Mouse (Mus musculus) cerebellum, adult (tissue): Measurements from ENCODE around the gene Dhx16.

Source experiments
- ATAC-seq: cut with Nextera tagmentation; 2 replicates; pipeline ENCODE4 v1.9.2; 2017; ENCODE audit warnings: mild to moderate bottlenecking, moderate library complexity, mixed read lengths; ENCODE audit not compliant: insufficient number of reproducible peaks, low FRiP score, low TSS enrichment

Gene Dhx16

GRCm38 (mm10) chr17:35887725-35888124 lies 8.1 kb downstream of the Dhx16 start:
- ATAC-seq = no peak

- peak; percentile 87 for ATAC-seq
These were observed 17.4 kb downstream of the Dhx16 start, which contains the start of gene 2310061I04Rik for GRCm38 (mm10) chr17:35896781-35897643. 2310061I04Rik (minus strand) TSS chr17:35897431.

DNA sequence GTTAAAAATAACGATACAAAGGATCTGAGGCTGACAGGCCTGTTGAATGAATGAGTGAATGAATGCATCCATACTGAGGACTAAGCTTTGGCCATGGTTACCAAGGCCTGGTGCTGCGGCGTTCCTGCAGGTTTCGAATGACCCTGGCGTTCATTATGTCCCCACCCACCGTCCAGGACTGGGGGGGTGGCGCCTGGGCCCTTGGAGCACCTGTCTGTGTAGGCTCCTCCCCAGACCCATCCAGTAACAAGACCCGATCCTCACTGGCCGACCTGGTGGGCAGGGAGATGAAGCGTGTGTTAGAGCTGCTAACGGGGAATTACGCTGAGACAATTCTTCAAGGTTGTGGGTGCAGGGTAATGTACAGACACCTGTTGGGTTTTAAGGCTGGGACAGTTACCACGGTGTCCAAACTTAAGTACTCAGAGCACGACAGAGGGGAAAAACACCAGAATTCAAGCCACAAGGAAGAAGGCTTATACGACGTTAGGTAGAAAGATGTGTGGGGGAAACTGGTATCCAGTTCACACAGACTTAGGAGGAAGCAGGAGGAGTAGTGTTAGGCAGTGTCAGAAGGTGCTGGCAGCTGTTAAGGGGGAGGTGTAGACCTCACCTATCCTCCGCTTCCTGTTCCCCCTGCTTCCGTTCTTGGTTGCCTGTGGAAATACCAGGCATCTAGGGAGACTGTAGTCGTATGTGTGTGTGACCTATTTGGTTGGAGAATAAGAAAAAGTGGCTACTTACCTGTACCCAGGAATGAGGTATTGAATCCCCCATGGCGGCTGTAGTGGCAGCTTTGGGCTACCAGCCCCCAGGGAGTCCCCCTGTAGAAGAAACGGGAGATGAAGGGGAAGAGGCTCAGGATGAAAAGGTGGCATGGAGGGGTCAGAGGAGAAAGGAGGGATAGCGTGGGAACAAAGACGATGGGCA lies 18.3 kb downstream of the Dhx16 start:
- ATAC-seq = peak; percentile 27

GRCm38 (mm10) chr17:35900636-35901035 lies 21.0 kb downstream of the Dhx16 start:
- no peak for ATAC-seq

- no peak for ATAC-seq
These were observed 23.8 kb downstream of the Dhx16 start for GRCm38 (mm10) chr17:35903343-35903991.

DNA sequence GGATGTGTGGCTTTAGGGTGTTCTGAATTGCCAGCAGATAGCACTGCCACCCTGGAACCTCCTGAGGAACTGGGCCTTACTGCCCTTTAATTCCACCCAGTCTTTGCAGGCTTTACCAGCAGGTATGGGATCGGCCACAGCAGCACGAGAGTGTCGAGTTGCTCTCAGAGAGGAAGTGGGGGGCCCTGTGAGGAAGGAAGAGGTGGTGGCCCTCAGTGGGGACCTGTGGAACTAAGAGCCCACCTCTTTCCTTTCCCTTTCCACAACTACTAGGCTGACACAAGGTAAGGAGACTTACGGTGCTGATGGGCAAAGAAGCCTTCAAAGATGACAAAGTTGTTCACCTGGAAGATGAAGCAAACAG lies 24.4 kb downstream of the Dhx16 start:
- ATAC-seq = no peak

DNA sequence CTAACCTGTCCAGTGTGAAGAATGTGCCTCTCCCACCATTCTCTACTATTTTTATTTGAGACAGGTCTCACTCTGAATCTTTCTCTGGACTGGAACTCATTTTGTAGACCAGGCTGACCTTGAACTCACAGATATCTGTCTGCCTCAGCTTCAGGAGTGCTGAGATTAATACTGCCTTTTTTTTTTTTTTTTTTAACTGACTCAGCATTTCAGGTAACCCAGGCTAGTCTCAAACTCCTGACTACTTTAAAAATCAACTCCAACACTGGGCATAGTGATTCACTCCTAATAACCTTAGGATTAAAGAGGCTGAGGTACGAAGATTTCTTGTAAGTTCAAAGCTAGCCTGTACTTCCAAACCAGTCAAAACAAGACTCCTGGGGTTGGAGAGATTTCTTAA lies 26.0 kb downstream of the Dhx16 start:
- no peak for ATAC-seq

- ATAC-seq = no peak
These were observed 28.0 kb downstream of the Dhx16 start for GRCm38 (mm10) chr17:35907609-35908008.

GRCm38 (mm10) chr17:35909186-35909918 lies 29.7 kb downstream of the Dhx16 start:
- ATAC-seq = 0 out of 2 replicates have a peak, but pooled peaks have one; percentile 4

DNA sequence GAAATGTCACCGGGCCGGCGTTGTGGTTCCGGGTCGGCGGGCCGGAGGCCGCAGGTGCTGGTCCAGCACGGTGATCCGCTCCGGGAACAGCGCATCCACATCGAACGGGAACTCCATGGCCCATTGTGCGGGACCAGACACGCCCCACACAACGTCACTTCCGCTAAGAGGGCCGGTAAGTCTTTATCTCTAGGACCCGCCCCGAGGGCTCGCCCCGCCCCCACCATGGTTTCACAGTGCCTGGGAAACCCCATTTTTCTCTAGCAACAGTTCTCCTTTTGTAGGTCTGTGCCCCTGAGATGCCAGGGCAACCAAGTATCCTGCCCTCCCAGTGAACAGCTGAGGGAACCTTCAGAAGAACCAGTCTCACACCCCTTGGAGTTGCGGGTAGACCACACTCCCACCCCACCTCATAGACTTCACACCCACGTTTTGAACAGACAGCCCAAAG lies 30.3 kb downstream of the Dhx16 start, which contains the start of gene Atat1:
Gene Atat1 (minus strand): TSS at position 157 of the 451 bp plus-strand sequence.
- peak; percentile 83 for ATAC-seq

DNA sequence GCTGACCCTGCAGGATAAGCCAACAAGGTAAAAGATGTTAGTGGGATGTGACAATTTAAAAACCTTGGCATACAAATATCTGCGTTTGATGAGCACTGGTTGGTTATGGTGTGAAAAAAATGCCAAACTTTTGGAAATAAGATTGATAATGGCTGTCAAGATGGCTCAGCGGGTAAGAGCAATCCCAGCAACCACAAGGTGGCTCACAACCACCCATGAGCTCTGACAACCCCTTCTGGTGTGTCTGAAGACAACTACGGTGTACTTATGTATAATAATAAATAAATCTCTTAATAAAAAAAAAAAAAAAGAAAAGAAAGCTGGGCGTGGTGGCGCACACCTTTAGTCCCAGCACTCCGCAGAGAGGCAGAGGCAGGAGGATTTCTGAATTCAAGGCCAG lies 35.4 kb downstream of the Dhx16 start:
- no peak for ATAC-seq

GRCm38 (mm10) chr17:35915538-35916296 lies 36.1 kb downstream of the Dhx16 start:
- peak; percentile 2; the same call in 1 of the 2 replicates for ATAC-seq

- peak; percentile 85 for ATAC-seq
These were observed 36.9 kb downstream of the Dhx16 start, which contains the start of the genes Mrps18b and Ppp1r10 for GRCm38 (mm10) chr17:35916297-35917142. Mrps18b (minus strand) TSS chr17:35916389. Ppp1r10 (plus strand) TSS chr17:35916434.

DNA sequence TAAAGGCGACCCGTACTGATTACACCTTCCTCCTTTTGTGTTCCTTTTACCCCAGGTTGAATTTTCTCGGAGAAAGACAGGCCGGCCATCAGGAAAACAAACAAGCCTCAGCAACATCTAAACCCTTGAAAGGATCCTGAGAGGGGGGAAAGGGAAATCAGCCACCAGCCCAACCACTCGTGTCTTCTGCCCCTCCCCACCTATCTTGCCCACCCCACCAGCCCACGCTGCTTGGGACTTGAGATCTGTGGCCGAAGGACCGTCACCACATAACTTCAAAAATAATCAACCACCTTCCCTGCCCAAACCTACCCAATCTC lies 37.5 kb downstream of the Dhx16 start:
- ATAC-seq = no peak

- ATAC-seq = no peak
These were observed 38.0 kb downstream of the Dhx16 start for GRCm38 (mm10) chr17:35917463-35918251.

- no peak for ATAC-seq
These were observed 38.8 kb downstream of the Dhx16 start for GRCm38 (mm10) chr17:35918276-35919059.
